Mouse (Mus musculus): ENCODE measurements around the gene Bco2. TPM values are rescaled to one million over a fixed set of nuclear protein-coding genes. Genes with fewer than 3 reads are reported as not detected.

Bco2 gene
- 1 to 10 TPM in 1 of 2 experiments, under 1 TPM in 1; 0.15 to 2.1 TPM for polyA plus RNA-seq (2017; shearing (Covaris generic))

DNA sequence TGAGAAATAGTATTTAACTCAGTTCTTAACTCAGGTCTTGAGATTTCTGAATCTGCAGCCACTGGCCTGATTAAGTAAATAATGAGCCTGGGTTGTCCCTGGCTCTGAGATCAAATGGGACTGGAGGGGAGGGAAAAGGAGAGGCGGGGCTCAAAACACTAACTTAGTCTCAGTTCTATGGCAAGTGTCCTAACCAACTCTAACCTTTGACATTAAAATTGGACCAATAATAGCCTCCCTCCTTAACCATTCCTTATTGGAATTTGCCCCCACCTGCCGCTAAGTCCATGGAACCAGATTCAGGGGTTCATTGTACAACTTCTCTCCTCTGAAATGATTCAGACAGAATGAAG lies at the start of gene Bco2:
Gene Bco2 (minus strand): TSS at position 88 of the 353 bp plus-strand sequence.
- ATAC-seq: no peak

DNA sequence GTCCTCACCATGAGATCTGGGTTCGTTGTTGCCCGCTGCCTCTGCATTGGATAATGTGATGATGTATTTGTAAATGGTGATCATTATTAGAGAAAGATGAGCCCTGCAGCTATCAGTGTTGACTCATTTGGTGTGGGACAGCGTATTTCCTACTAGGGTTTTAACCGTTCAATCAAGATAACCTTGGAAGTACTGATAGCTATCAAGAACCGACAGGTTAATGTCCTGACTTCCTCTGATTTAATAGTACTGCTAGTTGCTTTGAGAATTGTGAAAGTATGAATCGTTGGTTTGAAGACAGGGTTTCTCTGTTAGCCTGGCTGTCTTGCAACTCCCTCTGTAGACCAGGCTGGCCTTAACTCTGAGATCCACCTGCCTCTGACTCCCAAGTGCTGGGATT lies 49.4 kb upstream of the Bco2 start:
- ATAC-seq: peak; percentile 13

DNA sequence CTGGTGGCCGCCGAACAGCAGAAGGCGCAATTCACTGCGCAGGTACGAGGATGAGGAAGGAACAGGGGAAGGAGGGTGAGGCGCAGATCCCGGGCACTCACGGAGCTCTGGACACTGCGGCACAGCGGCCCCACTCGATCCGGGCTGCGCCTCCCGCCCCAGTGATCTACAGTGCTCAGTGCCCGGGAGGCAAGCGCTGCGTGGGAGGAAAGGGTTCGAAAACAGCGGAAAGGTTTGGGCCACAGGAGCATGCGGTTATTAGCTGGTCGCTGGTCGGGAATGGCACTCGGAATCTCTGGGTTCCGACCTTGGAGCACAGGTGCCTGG lies 49.0 kb upstream of the Bco2 start:
- ATAC-seq: peak; percentile 58

DNA sequence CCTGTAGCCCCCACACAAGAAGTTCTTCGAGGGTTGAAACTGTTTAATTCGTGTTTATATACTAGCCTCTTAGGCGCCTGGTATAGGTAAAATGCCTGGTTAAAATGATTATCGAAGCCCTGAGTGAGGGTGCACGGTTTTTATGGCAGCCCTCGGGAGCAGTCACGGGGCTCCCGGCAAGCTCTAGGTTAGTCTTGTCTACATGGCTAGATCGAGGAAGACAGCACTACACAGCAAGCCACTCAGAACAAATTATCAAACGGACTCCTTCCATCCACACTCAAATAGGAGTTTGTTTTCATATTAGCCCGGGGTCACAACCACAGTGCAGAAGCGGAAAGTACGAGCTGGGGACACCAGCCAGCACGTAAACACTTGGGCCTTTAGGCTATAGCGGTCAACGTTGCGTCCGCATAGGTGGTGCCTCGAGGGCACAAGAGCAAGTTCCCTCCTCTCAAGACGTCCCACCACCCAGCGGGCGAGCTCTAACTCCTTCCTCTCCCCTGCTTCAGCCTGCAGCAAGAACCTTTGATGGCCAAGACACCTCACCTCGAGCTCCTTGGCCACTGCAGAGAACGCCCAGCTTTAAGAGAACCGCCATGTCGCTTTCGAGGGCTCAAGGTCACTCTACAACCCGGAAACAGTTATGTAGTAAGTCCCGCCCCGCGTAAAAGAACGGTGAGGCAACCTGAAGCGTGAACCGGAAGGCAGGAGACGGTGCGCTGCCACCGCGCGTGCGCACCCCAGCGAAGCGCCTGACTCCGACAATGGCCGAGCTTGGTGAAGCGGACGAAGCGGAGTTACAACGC lies 48.4 kb upstream of the Bco2 start, which contains the start of the genes Sdhd and Timm8b:
Gene Sdhd (minus strand): TSS at position 624 of the 809 bp plus-strand sequence.
Gene Timm8b (plus strand): TSS at position 722 of the 809 bp plus-strand sequence.
- ATAC-seq: peak; percentile 98

DNA sequence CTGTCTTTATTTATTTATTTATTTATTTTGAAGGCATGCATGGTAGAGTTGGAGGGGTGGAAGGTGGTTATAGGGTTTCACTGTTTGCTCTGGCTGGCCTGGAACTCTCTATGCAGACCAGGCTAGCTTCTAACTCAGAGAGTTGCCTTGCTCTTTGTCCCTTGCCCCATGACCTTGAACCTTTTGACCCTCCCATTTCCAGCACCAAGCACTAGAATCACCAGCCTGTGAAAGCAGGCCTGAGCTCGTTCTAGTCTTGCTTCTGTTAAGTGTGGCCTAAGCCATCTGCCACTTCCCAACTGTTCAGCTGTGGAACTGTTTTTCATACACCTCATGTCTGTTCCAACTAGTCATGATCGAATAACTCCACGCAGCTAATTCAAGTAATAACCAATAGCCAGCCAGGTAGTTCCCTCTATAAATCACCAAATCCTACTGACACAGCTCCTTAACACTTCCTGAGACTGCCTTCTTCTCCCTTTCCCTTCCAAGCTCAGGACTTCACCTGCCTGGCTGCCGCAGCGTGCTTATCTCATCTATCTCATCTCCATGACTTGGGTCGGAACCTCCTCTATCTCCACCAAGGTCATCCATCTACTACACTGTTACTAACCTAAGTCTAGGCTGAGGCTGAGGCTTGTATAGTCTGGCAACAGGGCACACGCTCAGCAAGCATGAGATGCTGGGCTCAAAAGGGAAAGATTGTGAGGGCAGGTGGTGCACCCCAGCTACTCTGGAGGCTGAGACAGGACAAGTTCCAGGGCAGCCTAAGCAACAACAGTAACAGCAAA lies 47.3 kb upstream of the Bco2 start:
- no peak for ATAC-seq

DNA sequence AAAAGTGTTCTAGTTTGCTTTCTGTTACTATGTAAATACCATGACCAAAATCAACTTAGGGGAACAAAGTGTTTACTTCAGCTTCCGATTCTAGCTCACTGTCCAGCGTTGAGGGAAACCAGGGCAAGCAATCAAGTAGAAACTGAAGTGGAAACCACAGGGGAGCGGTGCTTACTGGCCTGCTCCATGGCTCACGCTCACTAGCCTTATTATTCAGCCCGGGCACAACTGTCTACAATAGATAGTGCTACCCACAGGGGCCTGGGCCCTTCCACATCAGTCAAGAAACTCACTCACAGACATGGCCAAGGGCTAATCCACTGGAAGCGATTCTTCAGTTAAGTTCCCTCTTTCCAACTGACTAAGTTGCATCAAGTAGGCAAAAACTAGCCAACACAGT lies 46.6 kb upstream of the Bco2 start:
- ATAC-seq: no peak

DNA sequence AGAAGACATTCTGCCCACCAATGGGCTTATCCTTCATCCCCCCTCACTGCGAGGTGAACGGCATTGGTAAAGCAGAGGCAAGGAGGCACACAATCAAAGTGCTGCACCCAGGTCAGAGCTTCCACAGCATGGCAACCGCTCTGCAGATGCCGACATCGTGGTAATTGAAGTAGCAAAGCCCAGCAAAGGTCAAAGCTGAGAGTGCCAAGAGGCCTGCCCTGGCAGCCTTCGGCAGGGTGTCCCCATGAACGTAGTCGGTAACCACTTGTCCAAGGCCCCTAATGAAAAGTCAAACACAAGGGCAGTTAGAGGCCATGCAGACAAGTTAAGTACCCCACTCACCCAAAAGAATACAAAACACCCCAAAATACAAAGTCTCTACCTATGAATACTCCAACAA lies 42.0 kb upstream of the Bco2 start:
- ATAC-seq: no peak

DNA sequence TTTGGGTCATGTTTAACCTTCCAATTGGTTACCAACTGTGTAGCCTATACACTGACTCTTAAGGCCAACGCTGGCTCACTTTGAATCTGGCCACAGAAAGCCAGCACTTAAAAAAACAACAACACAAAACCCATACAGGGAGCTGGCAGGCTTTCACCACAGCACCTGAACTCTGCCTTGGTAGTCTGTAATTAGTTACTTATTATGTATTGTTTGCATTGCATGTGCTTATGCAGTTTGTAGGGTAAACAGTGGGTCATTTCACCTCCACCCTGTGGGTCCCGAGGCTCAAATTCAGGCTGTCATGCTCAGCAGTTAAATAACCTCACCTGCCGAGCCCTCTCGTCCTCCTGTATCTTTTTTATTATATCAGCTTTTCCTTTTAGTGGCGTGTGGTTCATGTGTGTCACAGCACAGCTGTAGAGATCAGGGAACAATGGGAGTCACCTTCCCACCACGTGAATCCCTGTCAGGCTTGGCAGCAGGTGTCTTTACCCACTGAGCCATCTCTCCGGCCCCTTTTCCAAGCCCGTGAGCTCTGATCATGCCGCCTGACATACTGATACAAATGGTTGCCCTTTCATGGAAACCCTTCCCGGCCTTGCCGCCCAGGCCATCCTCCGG lies 39.9 kb upstream of the Bco2 start:
- ATAC-seq: no peak

DNA sequence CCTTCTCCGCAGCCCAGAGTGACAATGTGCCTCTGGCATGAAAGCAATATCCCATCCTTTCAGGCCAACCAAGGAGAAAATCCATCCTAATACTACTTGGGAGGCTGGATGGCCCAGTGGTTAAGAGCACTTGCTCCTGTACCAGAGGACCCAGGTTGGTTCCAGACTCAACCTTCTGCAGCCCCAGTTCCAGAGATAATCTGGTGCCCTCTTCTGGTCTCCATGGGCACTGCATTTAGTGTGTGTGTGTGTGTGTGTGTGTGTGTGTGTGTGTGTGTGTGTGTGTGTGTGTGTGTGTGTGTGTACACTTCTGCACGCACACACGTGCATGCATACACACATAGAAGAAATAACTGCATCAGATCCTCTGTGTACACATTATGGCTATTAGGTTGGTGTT lies 38.6 kb upstream of the Bco2 start:
- ATAC-seq: peak; percentile 57

DNA sequence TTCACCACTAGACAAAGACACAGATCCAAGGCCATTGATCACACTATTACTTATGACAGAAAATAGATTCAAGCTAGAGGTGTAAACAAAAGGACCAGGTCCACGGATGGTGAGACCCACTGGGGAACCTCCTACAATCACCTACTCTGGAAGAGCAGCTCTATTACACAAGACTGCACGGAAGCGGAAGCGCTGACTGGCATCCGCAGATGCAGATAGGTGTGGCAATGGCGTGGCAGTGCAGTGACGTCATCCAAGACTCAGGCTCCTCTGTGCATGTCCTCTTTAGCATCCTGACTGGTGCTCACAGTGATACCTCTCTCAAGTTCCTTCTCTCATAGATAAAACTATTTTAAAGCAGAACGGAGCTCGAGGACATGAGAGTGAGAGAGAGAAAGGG lies 38.0 kb upstream of the Bco2 start:
- ATAC-seq: no peak

DNA sequence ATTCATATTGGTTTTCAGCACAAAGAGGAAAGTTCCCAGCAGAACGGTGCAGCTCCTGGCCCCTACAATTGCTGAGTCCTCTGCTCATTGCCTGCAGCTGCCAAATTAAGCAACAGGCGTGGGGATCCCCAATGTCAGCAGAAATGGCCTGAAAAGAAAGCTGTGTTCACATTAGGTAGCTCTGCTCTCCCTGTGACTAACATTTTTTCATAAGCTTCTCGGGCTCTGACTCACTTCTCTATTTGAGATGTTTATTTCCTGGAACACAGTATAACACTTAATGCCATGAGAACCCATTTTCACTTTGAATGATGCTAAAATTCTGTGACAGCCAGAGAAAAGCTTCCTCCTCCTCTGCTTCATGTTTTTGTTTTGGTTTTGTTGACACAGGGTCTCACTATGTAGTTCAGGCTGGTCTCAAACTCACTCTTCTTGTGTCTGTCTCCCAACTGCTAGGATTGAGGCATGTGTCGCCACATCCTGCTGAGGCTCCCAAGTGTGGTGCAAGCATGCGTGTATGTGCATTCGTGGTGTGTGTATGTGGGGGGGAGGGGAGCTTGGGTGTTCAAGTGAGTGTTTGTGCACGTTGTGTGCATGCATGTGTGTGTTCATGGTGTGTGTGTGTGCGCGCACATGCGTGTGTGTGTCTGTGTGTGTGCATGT lies 36.0 kb upstream of the Bco2 start:
- ATAC-seq: peak; percentile 71

DNA sequence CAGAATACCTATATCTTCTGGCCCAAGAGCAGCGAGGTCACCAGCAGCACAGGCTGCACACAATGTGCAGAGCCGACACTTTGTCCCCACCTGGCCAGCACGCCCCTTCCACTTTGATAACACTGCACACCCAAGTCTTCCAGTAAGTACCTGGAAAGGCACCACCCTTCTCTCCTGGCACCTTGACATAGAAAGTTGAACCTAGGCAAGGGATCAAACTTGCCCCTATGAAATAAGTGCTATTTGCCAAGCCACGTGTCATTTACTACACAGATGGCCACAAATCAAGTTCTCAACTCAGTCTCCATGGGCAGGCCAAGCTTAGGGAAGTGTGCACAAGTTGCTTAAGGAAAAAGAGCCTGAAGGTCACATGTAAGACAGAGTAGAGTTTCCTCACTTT lies 32.0 kb upstream of the Bco2 start:
- no peak for ATAC-seq

DNA sequence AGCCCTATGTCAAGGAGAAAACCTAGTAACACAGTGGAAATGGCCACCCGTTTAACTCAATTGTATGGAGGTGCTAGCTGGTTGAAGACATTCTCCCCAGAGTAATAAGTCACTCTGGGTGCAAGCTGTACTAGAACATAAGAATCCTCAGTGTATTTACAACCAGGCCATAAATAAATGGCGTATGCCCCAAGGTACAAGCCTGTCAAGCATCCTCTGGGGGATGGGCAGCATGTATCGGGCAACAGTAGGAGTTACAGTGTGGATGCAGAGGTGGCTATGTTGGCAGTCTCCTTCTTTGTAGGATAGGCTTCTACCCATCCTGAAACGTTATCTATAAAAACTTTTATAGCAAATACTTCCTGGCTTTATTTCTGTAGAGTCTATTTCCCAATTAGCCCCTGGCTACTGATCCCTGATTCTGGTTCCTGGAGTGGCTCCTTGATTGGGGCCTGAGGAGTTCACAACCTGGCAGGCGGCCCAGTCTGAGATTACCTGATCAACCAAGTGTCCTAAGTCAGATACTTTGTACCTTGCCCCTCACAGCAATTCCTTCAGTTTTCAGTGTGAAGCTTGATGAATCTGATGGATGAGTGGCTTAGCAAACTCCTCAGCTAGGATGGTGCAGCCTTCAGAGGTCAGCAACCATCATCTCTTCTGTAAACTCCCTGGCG lies 30.3 kb upstream of the Bco2 start:
- no peak for ATAC-seq

DNA sequence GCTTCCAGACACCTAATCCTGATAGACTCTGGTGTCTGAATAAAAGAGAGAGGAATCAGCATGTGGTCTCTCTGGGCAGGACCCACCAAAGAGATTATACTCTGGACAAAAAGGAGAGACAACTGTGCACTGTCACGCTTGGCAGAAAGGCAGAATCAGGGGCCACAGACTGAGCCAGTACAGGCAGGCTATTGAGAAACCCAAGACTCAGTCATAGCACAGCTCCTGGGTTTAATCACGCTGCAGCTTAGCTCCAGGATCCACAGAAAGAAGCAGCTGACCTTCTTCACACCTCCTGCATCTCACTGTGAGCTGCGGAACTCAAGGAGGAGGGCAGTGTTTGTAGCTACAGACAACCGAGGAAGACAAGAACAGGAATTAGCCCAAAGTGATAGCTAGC lies 25.4 kb upstream of the Bco2 start:
- no peak for ATAC-seq

DNA sequence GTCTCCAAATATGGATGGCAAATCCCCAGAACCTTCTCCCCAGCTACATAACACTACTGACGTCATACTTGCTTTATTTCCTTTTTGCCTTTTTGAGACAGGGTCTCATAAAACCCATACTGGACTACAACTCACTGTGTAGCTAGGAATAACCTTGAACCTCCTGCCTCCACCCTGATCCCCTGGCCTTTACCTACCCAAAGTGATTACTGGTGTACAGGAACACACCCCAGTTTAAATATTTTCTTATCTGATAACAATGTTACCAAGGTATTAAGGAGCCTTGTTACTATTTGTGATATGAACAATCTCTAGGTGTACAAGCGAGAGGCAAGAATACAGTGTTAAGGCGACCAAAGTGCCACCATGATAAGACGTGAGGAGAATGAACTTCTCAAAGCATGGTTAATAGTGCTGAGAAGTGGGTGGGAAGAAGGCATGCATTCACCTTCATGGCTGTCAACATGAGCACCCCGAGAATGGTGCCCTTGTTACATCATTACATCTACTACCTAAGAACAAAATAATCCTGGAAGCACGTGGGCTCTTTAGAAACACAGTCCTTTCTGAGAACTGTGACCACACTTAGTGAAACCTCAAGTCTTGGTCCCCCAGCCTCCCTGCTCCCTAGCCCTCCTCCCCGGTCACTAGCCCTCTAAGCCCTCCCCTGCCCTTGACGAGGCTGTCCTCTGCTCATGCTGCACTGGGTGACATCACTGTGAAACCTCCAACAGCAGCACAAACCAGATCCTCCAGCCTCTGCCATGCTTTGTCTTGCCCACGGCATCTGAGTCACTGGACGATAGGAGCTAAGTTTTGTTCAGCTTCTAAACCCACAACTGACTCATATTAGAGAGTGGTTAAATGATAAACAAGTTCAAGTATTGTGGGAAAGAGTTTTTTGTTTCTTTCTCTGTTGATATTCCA lies 14.9 kb upstream of the Bco2 start:
- no peak for ATAC-seq

DNA sequence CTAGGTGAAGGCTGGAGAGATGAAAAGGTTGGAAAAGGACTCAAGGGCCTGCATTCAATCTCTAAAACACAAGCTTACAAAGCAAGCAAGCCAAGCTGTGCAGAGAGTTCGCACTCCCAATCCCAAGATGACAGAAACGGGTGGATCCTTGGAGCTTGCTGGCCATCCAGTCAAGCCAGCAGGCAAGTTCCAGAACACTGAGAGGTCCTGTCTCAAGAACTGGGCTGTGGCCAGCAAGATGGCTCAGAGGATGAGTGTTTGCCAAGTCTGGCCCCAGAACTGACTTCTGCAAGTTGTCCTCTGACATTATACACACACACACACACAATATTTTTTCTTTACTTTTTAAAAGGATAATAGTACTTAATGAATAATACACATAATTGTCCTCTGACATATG lies 12.9 kb upstream of the Bco2 start:
- ATAC-seq: no peak

DNA sequence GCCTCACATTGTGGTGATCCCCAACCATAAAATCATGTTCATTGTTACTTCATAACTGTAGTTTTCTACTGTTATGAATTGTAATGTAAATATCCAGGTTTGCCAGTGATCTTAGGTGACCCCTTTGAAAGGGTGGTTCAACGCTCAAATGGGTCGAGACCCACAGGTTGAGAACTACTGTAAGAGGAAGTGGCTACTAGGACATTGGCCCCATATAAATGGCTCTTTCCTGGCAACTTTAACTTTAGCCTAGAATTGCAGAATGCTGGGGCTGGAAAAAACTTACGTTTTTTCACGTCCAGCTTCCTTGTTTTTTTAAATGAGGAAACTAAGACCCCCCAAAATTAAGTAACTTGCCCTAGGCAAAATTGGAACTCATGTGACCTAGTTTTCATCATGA lies 12.4 kb upstream of the Bco2 start:
- no peak for ATAC-seq

DNA sequence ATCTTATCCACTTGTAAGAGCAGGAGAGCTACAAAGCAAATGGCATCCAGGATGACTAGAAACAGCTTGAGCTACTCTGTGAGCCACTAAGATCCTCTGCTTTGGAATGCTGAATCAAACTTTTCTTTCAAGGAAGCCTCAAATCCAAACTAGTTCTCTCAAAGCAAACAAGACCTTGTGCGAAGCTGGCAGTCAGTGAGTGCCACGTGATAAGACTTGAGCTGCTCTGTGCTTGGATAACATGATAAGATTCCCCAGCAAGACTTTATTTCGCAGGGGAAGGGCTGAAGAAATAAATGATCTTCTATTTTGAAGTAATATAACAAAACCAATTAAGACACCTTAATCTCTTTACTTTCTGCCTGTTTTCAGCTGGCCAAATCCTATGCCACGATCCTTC lies 11.0 kb upstream of the Bco2 start:
- ATAC-seq: no peak

DNA sequence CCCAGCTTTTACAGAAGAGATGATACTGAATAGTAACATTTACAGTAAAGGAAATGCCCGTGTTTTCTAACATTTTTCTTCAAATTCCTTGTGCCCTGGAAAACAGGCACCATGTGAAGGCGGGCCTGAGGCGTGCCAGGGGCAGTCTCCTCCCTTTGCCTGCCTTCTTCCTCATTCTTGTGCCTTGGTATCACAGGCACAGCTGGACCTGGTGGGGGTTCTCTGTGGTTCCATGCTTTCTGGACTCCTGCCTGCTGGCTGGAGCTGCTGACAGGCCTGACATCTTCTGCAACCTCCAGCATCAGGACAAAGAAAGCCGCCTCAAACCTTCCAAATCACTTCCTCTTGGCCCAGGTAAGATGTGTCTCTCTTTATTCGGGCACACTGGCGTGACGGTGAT lies 10.2 kb upstream of the Bco2 start:
- ATAC-seq: no peak

DNA sequence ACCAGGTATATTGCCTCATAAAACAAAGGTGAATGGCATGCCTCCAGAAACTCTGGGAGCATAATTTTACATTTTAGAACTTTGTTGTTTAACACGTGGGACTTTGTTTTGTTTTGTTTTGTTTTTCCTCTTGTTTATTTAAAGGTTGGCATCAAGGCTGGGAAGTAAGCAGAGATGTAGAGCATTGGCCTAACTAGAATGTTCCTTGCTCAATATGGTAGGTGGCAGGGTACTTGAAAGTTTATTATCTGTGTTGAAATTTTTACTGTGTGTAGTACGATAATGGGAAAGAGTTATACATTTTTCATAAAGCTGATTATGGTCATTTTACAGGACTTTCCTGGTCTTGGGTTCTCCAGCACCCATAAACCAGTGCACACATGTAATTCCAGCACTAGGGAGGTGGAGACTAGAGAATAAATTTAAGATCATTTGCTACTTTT lies 7.0 kb upstream of the Bco2 start:
- no peak for ATAC-seq
